Mouse (Mus musculus): ENCODE results near the gene Smad6. TPM values are rescaled to one million over a fixed set of nuclear protein-coding genes. Genes with fewer than 3 reads are reported as not detected.

Smad6 gene
- polyA plus RNA-seq, 1 experiment from 2014 or later, result 1.5 TPM

DNA sequence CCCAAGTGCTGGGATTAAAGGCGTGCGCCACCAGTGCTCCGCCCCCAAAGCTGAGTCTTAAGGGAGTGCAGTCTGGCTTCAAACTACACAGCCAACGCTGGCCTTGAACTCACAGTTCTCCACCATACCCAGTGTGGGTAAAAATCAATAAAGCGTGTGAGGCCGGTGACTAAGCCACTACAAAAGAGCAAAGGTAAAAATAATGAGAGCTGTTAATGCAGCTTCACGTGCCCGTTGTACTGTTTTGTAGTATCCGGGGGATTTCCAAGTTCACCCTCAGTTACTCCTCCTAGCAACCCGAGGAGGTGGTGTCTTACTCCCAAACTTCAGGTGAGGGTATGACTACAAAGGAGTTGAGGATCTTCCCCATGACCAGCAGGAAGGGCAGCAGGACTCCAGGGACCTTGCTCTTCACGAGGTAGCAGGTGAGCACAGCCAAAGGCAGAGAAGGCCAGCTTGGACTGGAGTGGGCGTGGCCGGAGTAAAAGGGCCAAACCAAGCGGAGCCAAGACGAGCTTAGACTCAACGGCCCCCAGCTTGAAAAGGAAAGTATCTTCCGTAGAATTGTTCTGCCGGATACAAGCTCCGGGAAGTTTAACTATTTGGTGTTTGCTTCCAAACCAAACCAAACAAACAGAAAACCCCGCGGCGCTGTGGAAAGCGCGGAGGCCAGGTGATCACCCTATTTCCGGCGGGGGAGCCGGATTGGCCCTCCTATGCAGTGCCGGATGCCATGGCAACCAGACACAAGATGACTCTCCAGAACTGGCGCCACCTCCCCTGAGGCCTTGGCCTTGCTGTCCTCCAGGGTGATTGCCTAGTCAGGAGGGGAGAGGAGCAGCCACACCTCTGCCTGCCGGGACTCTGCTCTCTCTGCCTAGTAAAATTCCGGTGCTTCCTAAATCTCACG, 27.9 kb upstream of the Smad6 start:
- ATAC-seq (replicated peaks), result peak; percentile 88
- H3K36me3 ChIP-seq (replicated peaks), result no peaks in the 10 kb centered on the region
- H3K9ac ChIP-seq, result no peak overlapping the region; the same call in 1 of the 2 replicates
- H3K4me1 ChIP-seq, result peaks cover 16% of the 10 kb centered on the region
- H3K4me2 ChIP-seq, result peak overlapping the region; percentile 54
- no peak overlapping the region for H3K27ac ChIP-seq
- WGBS, result 8% methylated on average over 32 of the region's 32 CpGs
- peak overlapping the region; percentile 31 for H3K4me3 ChIP-seq
- H3K27me3 ChIP-seq (replicated peaks), result 0 out of 2 replicates have a peak, but pooled peaks cover 3% of the 10 kb centered on the region
- no peaks in the 10 kb centered on the region for H3K9me3 ChIP-seq

GRCm38 (mm10) chr9:64045117-64045890, 23.4 kb upstream of the Smad6 start:
- H3K4me2 ChIP-seq, result no peak overlapping the region
- no peaks in the 10 kb centered on the region for H3K9me3 ChIP-seq
- no peak overlapping the region for H3K9ac ChIP-seq
- ATAC-seq (replicated peaks), result no peak
- H3K27me3 ChIP-seq (replicated peaks), result no peaks in the 10 kb centered on the region
- H3K4me1 ChIP-seq, result peaks cover 12% of the 10 kb centered on the region
- H3K36me3 ChIP-seq (replicated peaks), result no peaks in the 10 kb centered on the region
- WGBS, result 27% methylated on average over 14 of the region's 14 CpGs
- no peak overlapping the region for H3K4me3 ChIP-seq
- H3K27ac ChIP-seq, result no peak overlapping the region

DNA sequence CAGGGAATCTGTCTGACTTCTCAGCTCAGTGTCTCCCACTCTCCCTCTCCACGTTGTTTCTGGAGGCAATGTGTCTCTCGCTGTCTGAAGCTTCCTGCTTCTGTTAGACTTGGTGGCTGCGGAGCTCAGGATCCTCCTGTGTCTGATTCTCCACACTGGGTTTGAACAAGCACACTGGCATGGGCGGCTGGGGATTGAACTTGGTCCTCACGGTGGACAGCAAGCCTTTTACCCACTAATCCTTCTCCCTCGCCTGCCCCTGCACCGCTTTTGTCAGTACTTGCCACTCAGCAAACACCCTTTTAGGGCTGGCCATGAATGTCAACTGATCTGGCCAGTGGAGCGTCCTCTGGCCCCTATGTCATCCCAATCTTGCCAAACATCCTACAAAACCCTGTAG, 22.5 kb upstream of the Smad6 start:
- Histone ChIP-seq H3K27me3 (replicated peaks) (no peaks in the 10 kb centered on the region), H3K4me3 (no peak overlapping the region), H3K4me2 (no peak overlapping the region), H3K4me1 (0 out of 2 replicates have a peak, but pooled peaks cover 4% of the 10 kb centered on the region), H3K9me3 (no peaks in the 10 kb centered on the region), H3K27ac (no peak overlapping the region), H3K36me3 (replicated peaks) (no peaks in the 10 kb centered on the region), H3K9ac (no peak overlapping the region)
- ATAC-seq (replicated peaks), result no peak
- 69% methylated on average over 8 of the region's 8 CpGs for WGBS

DNA sequence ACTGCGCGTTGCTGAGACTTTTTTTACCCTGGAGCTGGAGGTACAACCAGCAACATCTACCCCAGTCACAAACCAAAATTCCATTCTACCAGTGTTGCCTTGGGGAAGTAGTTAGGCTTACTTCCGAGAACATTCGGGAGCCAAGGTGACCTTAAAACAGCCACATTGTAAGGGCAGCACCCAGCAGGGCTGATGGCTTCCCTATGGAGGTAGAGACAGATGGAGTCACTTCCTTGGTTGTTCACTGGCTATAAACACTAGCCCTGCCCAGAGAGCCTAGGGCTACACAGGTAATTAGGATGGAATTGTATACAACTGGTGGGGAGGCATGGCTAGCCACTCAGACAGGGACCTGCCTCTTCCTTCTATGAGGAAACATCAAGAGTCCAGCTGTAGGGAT, 21.1 kb upstream of the Smad6 start:
- no peaks in the 10 kb centered on the region for H3K36me3 ChIP-seq (replicated peaks)
- H3K27ac ChIP-seq, result no peak overlapping the region
- no peaks in the 10 kb centered on the region for H3K27me3 ChIP-seq (replicated peaks)
- ATAC-seq (replicated peaks), result no peak
- no peak overlapping the region for H3K4me3 ChIP-seq
- whole genome bisulfite sequencing, result 90% methylated on average over 4 of the region's 4 CpGs
- H3K4me1 ChIP-seq, result 0 out of 2 replicates have a peak, but pooled peaks cover 4% of the 10 kb centered on the region
- no peaks in the 10 kb centered on the region for H3K9me3 ChIP-seq
- no peak overlapping the region for H3K9ac ChIP-seq
- no peak overlapping the region for H3K4me2 ChIP-seq

DNA sequence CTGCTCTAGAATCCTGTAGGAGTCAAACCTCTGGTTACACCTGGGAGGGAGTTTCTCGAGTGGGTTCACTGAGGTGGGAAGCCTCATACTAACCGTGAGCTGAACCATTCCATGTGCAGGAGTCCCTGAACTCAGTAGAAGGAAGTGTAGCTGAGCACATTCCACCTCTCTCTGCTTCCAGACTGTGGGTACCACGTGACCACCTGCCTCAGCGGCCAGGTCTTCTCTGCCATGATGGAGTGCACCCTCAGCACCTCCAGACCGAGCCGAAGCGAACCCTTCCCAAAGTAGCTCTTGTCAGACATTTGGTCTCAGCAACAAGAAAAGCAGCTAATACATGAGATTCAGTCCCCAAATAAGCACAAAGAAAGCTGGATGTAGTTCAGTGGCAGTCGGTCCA, 20.4 kb upstream of the Smad6 start:
- WGBS, result 84% methylated on average over 8 of the region's 8 CpGs
- H3K36me3 ChIP-seq (replicated peaks), result no peaks in the 10 kb centered on the region
- H3K9ac ChIP-seq, result no peak overlapping the region
- no peak overlapping the region for H3K4me3 ChIP-seq
- no peak for ATAC-seq (replicated peaks)
- H3K9me3 ChIP-seq, result no peaks in the 10 kb centered on the region
- no peaks in the 10 kb centered on the region for H3K27me3 ChIP-seq (replicated peaks)
- H3K4me1 ChIP-seq, result 0 out of 2 replicates have a peak, but pooled peaks cover 4% of the 10 kb centered on the region
- no peak overlapping the region for H3K4me2 ChIP-seq
- no peak overlapping the region for H3K27ac ChIP-seq

DNA sequence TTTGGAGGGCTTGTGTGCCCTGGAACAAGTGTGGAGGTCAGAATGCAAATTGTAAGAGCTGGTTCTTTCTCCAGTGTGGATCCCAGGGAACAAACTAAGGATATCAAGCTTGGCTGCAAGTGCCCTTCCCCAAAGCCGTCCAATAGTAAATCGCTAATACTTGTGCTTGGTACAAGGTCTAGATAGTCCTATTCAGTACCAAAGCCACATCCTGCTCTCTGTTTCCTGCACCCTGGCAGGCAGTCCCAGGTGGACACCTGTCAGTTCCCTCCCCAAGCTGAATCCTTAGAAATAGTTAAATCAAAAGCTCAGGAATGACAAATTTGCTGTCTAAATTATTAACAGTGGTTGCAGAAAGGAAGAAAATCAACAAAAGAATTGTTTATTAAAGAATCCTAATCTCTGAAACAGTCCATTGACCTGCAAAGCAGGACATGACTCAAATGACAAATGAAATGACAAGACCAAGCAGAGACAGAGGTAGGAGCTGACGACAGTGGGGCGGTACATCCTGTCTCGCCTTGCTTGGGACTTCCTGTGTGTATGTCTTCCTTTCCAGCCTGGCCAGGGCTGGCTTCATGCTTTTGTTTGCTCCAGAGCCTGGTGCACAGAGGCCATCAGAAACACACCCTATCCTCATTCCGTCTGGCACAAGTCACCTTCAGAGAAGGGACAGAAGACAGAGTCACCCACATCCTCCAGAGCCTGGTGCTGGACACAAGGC, 8.2 kb upstream of the Smad6 start:
- Histone ChIP-seq H3K36me3 (replicated peaks) (no peaks in the 10 kb centered on the region), H3K4me3 (no peak overlapping the region), H3K4me2 (no peak overlapping the region), H3K4me1 (no peaks in the 10 kb centered on the region), H3K9me3 (no peaks in the 10 kb centered on the region), H3K27ac (no peak overlapping the region), H3K27me3 (replicated peaks) (0 out of 2 replicates have a peak, but pooled peaks cover under 1% of the 10 kb centered on the region), H3K9ac (no peak overlapping the region)
- 81% methylated on average over 6 of the region's 6 CpGs for WGBS
- no peak for ATAC-seq (replicated peaks)

GRCm38 (mm10) chr9:64025565-64025964, 3.7 kb upstream of the Smad6 start:
- Histone ChIP-seq H3K4me3 (no peak overlapping the region), H3K36me3 (replicated peaks) (no peaks in the 10 kb centered on the region), H3K27me3 (replicated peaks) (peaks cover 21% of the 10 kb centered on the region; the same call in 1 of the 2 replicates), H3K27ac (no peak overlapping the region), H3K9me3 (no peaks in the 10 kb centered on the region), H3K9ac (no peak overlapping the region), H3K4me2 (no peak overlapping the region), H3K4me1 (peaks cover 27% of the 10 kb centered on the region)
- WGBS, result 6% methylated on average over 3 of the region's 3 CpGs
- ATAC-seq (replicated peaks), result no peak

DNA sequence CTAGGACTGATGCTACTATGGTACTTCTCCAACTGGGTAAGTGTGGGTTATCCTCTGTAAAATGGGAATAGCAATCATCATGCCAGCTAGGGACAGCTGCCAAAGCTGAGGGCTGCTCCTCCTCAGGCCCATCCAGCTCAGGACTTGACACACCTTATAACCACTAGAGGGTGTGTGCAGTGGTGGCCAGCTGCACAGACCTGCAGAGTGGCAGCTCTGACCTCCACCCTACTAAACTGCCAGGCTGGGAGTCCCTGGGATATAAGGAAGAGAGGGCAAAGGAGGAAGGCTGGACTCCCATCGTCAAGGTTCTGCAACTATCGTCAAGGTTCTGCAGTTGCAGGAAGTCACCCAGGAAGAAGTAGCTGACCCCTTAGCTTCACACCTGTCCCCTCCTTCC, 3.1 kb upstream of the Smad6 start:
- Histone ChIP-seq H3K9ac (no peak overlapping the region), H3K4me1 (peaks cover 33% of the 10 kb centered on the region), H3K4me2 (no peak overlapping the region), H3K9me3 (no peaks in the 10 kb centered on the region), H3K27ac (no peak overlapping the region), H3K4me3 (no peak overlapping the region), H3K36me3 (replicated peaks) (no peaks in the 10 kb centered on the region), H3K27me3 (replicated peaks) (peaks cover 27% of the 10 kb centered on the region; the same call in 1 of the 2 replicates)
- 46% methylated on average over 2 of the region's 2 CpGs for WGBS
- ATAC-seq (replicated peaks), result no peak

GRCm38 (mm10) chr9:64022562-64023366, 905 bp upstream of the Smad6 start:
- ATAC-seq (replicated peaks), result peak; percentile 38
- H3K4me3 ChIP-seq, result peak overlapping the region; percentile 47
- WGBS, result under 1% methylated on average over 54 of the region's 54 CpGs
- H3K27me3 ChIP-seq (replicated peaks), result peaks cover 46% of the 10 kb centered on the region
- H3K9me3 ChIP-seq, result no peaks in the 10 kb centered on the region
- no peak overlapping the region for H3K9ac ChIP-seq
- peak overlapping the region; percentile 96 for H3K4me2 ChIP-seq
- peak overlapping the region; percentile 71 for H3K27ac ChIP-seq
- no peaks in the 10 kb centered on the region for H3K36me3 ChIP-seq (replicated peaks)
- H3K4me1 ChIP-seq, result peaks cover 42% of the 10 kb centered on the region

GRCm38 (mm10) chr9:64021319-64021850, 474 bp downstream of the Smad6 start:
- peak overlapping the region; percentile 71 for H3K27ac ChIP-seq
- H3K9ac ChIP-seq, result peak overlapping the region; percentile 46; the same call in 1 of the 2 replicates
- H3K9me3 ChIP-seq, result no peaks in the 10 kb centered on the region
- H3K4me3 ChIP-seq, result peak overlapping the region; percentile 47
- ATAC-seq (replicated peaks), result no peak
- peak overlapping the region; percentile 96 for H3K4me2 ChIP-seq
- no peaks in the 10 kb centered on the region for H3K36me3 ChIP-seq (replicated peaks)
- peaks cover 54% of the 10 kb centered on the region for H3K4me1 ChIP-seq
- peaks cover 49% of the 10 kb centered on the region for H3K27me3 ChIP-seq (replicated peaks)
- under 1% methylated on average over 32 of the region's 32 CpGs for WGBS
